Mouse (Mus musculus) myocyte (in vitro differentiated cells): Measurements from ENCODE around the gene Cd151. TPM values are rescaled to one million over a fixed set of nuclear protein-coding genes. Genes with fewer than 3 reads are reported as not detected.

Source experiments
- H3K27me3 ChIP-seq: one replicate; pipeline ENCODE4 v1.6.1; 2011; ENCODE audit not compliant: control insufficient read depth, insufficient read depth, insufficient read length
- H3K36me3 ChIP-seq: one replicate; pipeline ENCODE4 v1.6.1; 2011; ENCODE audit not compliant: control insufficient read depth, insufficient read depth
- H3K4me2 ChIP-seq: one replicate; pipeline ENCODE4 v1.6.1; 2011; ENCODE audit warnings: low read depth, control low read depth
- H3K4me3 ChIP-seq: one replicate; pipeline ENCODE4 v1.5.1; 2011; ENCODE audit warnings: mild to moderate bottlenecking, control low read depth, moderate library complexity
- H3K79me2 ChIP-seq: one replicate; pipeline ENCODE4 v1.6.1; 2011; ENCODE audit not compliant: control insufficient read depth, insufficient read depth
- H3ac ChIP-seq: one replicate; pipeline ENCODE4 v1.6.1; 2011; ENCODE audit not compliant: control insufficient read depth, insufficient read length
- CEBPB ChIP-seq: IDR thresholded peaks from 2 replicates; pipeline ENCODE4 v1.6.1; 2011; ENCODE audit warnings: mild to moderate bottlenecking, moderate library complexity; ENCODE audit not compliant: poor library complexity, insufficient read depth, severe bottlenecking
- E2F4 ChIP-seq: IDR thresholded peaks from one replicate; pipeline ENCODE4 v1.6.1; 2011; ENCODE audit warnings: mild to moderate bottlenecking, control low read depth, moderate library complexity; ENCODE audit not compliant: insufficient read depth
- MAX ChIP-seq: IDR thresholded peaks from one replicate; pipeline ENCODE4 v1.6.1; 2011; ENCODE audit warnings: low read depth, mild to moderate bottlenecking, control low read depth
- MYOD1 ChIP-seq, 3 experiments: IDR thresholded peaks; one replicate each; pipeline ENCODE4 v1.6.1; 2011; ENCODE audit warnings: control low read depth in 2 of 3, low read depth in 2 of 3, mild to moderate bottlenecking in 2 of 3, moderate library complexity in 1 of 3; ENCODE audit not compliant: insufficient read length in 2 of 3, control insufficient read depth in 1 of 3
- MYOG ChIP-seq, 3 experiments: IDR thresholded peaks; one replicate each; pipeline ENCODE4 v1.6.1; 2011; ENCODE audit warnings: control low read depth in 2 of 3, low read depth in 2 of 3, mild to moderate bottlenecking in 2 of 3; ENCODE audit not compliant: insufficient read length in 2 of 3, control insufficient read depth in 1 of 3, insufficient read depth in 1 of 3
- POLR2A ChIP-seq: IDR thresholded peaks from one replicate; pipeline ENCODE4 v1.6.1; 2011; ENCODE audit warnings: low read depth, mild to moderate bottlenecking, control low read depth, moderate library complexity; ENCODE audit not compliant: insufficient read length
- POLR2AphosphoS2 ChIP-seq: IDR thresholded peaks from one replicate; pipeline ENCODE4 v1.6.1; 2011; ENCODE audit warnings: low read depth, control low read depth; ENCODE audit not compliant: insufficient read length
- REST ChIP-seq: IDR thresholded peaks from one replicate; pipeline ENCODE4 v1.6.1; 2011; ENCODE audit warnings: mild to moderate bottlenecking, control low read depth, moderate library complexity; ENCODE audit not compliant: insufficient read depth, insufficient read length
- SRF ChIP-seq: IDR thresholded peaks from one replicate; pipeline ENCODE4 v1.6.1; 2011; ENCODE audit warnings: low read depth; ENCODE audit not compliant: control insufficient read depth, insufficient read length
- TCF12 ChIP-seq: IDR thresholded peaks from one replicate; pipeline ENCODE4 v1.6.1; 2011; ENCODE audit warnings: mild to moderate bottlenecking, control low read depth; ENCODE audit not compliant: poor library complexity, insufficient read depth, severe bottlenecking
- TCF3 ChIP-seq: IDR thresholded peaks from one replicate; pipeline ENCODE4 v1.6.1; 2011; ENCODE audit warnings: low read depth, control low read depth; ENCODE audit not compliant: insufficient read length
- USF1 ChIP-seq: IDR thresholded peaks from one replicate; pipeline ENCODE4 v1.6.1; 2011; ENCODE audit warnings: low read depth, mild to moderate bottlenecking, control low read depth, moderate library complexity
- polyA plus RNA-seq: library from polyadenylated mRNA; unstranded; fragments of >200 nt; fragmentation: generic; extraction: Trizol; gene quantifications from one replicate; pipeline ENCODE4 v1.2.1, GENCODE M21; 2012; ENCODE audit warnings: missing spikeins

Cd151 gene
- polyA plus RNA-seq, 1 experiment, result 267 TPM

- Histone ChIP-seq H3K4me2 (no peak overlapping the region), H3ac (no peak overlapping the region), H3K79me2 (peaks cover 11% of the 10 kb centered on the region), H3K27me3 (no peaks in the 10 kb centered on the region), H3K4me3 (no peak overlapping the region), H3K36me3 (peaks cover 4% of the 10 kb centered on the region)
- TF ChIP-seq USF1, result no peak
- no peak for TF ChIP-seq MYOG (IDR thresholded peaks at IDR 0.05; ENCODE audit: control insufficient read depth in 1 of 3, insufficient read depth in 1 of 3, insufficient read length in 2 of 3, low read depth in 2 of 3)
- TF ChIP-seq CEBPB, result no peak
- no peak for TF ChIP-seq MAX
- no peak for TF ChIP-seq SRF
- TF ChIP-seq TCF3, result no peak
- TF ChIP-seq MYOD1 (IDR thresholded peaks at IDR 0.05; ENCODE audit: control insufficient read depth in 1 of 3, insufficient read length in 2 of 3, low read depth in 2 of 3), result no peak
- TF ChIP-seq TCF12, result no peak
- TF ChIP-seq POLR2AphosphoS2, result no peak
- TF ChIP-seq POLR2A, result no peak
- no peak for TF ChIP-seq E2F4
- TF ChIP-seq REST, result no peak
Observed at GRCm38 (mm10) chr7:141485606-141486005, 18.4 kb downstream of the Cd151 start.

- H3K36me3 ChIP-seq, result peaks cover 4% of the 10 kb centered on the region
- H3K4me3 ChIP-seq, result no peak overlapping the region
- TF ChIP-seq POLR2A (no peak), CEBPB (no peak), MYOD1 (IDR thresholded peaks at IDR 0.05; ENCODE audit: control insufficient read depth in 1 of 3, insufficient read length in 2 of 3, low read depth in 2 of 3) (no peak), POLR2AphosphoS2 (no peak), MYOG (IDR thresholded peaks at IDR 0.05; ENCODE audit: control insufficient read depth in 1 of 3, insufficient read depth in 1 of 3, insufficient read length in 2 of 3, low read depth in 2 of 3) (no peak), USF1 (no peak), SRF (no peak), MAX (no peak), REST (no peak), TCF12 (no peak), E2F4 (no peak), TCF3 (no peak)
- no peak overlapping the region for H3K4me2 ChIP-seq
- H3ac ChIP-seq, result no peak overlapping the region
- no peaks in the 10 kb centered on the region for H3K27me3 ChIP-seq
- peaks cover 8% of the 10 kb centered on the region for H3K79me2 ChIP-seq
Observed at GRCm38 (mm10) chr7:141486239-141486638, 19.0 kb downstream of the Cd151 start.

- no peak for TF ChIP-seq E2F4
- no peak for TF ChIP-seq MYOD1 (IDR thresholded peaks at IDR 0.05; ENCODE audit: control insufficient read depth in 1 of 3, insufficient read length in 2 of 3, low read depth in 2 of 3)
- no peak for TF ChIP-seq TCF12
- no peak for TF ChIP-seq USF1
- H3K36me3 ChIP-seq, result peaks cover 4% of the 10 kb centered on the region
Observed at GRCm38 (mm10) chr7:141487141-141487540, 19.9 kb downstream of the Cd151 start.

DNA sequence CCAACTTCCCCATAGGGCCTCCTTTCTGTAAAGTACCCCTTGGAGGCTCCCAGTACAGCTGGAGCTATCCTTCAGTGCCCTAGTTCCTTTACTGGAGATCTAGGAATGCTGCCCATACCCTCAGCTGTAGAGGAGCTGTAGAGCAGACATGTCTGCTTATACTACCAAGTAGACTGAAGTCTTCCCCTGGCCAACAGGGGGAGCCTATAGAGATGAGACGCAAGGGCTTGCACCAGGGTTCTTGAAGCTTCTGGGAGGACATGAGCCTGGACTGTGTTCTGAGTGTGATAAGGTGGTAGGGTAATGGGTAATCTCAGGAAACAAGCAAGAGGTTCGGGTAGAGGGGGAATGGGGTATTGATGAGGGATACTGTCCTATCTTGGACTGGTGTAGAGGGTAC lies 24.0 kb downstream of the Cd151 start:
- Histone ChIP-seq H3K4me2 (no peak overlapping the region), H3K4me3 (no peak overlapping the region), H3K79me2 (no peaks in the 10 kb centered on the region), H3K27me3 (no peaks in the 10 kb centered on the region), H3K36me3 (peaks cover 3% of the 10 kb centered on the region), H3ac (no peak overlapping the region)
- no peak for TF ChIP-seq MAX
- TF ChIP-seq POLR2A, result no peak
- TF ChIP-seq MYOG (IDR thresholded peaks at IDR 0.05; ENCODE audit: control insufficient read depth in 1 of 3, insufficient read depth in 1 of 3, insufficient read length in 2 of 3, low read depth in 2 of 3), result no peak
- TF ChIP-seq POLR2AphosphoS2, result no peak
- TF ChIP-seq SRF, result no peak
- TF ChIP-seq E2F4, result no peak
- no peak for TF ChIP-seq TCF3
- TF ChIP-seq REST, result no peak
- no peak for TF ChIP-seq MYOD1 (IDR thresholded peaks at IDR 0.05; ENCODE audit: control insufficient read depth in 1 of 3, insufficient read length in 2 of 3, low read depth in 2 of 3)
- no peak for TF ChIP-seq CEBPB
- TF ChIP-seq USF1, result no peak
- TF ChIP-seq TCF12, result no peak

More at GRCm38 (mm10) chr7:141487141-141487540, 19.9 kb downstream of the Cd151 start:
- no peak overlapping the region for H3K4me3 ChIP-seq
- no peaks in the 10 kb centered on the region for H3K27me3 ChIP-seq
- H3K4me2 ChIP-seq, result no peak overlapping the region
- H3ac ChIP-seq, result no peak overlapping the region
- peaks cover 4% of the 10 kb centered on the region for H3K79me2 ChIP-seq

DNA sequence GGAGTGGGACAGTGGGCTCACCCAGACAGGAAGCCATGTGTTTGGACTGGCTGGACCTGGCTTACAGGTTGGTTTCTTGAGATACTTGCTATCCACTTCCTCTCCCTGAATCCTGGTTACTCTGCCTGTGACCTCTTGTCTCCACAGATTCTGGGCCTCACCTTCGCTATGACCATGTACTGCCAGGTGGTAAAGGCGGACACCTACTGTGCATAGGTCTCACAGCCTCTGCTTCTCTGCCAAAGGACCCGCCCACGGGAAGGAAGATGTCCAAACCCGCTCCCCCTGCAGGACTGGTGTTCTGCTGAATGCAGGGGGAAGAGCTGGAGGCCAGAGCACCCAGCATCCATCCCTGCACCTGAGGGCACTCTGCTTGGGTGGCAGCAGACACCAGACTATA lies 25.5 kb downstream of the Cd151 start:
- H3K4me2 ChIP-seq, result no peak overlapping the region
- no peaks in the 10 kb centered on the region for H3K79me2 ChIP-seq
- no peaks in the 10 kb centered on the region for H3K36me3 ChIP-seq
- H3ac ChIP-seq, result no peak overlapping the region
- TF ChIP-seq POLR2A (no peak), POLR2AphosphoS2 (peak; percentile 27), REST (no peak)
- H3K27me3 ChIP-seq, result no peaks in the 10 kb centered on the region
- H3K4me3 ChIP-seq, result no peak overlapping the region
